Mouse (Mus musculus) adrenal gland, postnatal 25 days (tissue): ENCODE data around the gene Gm20877. TPM values are rescaled to one million over a fixed set of nuclear protein-coding genes. Genes with fewer than 3 reads are reported as not detected.
"Not testable (repeated sequence)": the region's sequence is repeated elsewhere in the genome, so short reads cannot be mapped to it uniquely, and the experiment has no call there.

Experiments
- DNase-seq: peaks from one replicate; pipeline ENCODE4 v3.0.0; 2021; ENCODE audit warnings: mixed read lengths
- long read RNA-seq: library from polyadenylated mRNA; stranded (forward); transcript quantifications from one replicate; pipeline ENCODE4 v2.0.0, GENCODE M21; 2021
- total RNA-seq: library from RNA; stranded (reverse); gene quantifications from 2 replicates; pipeline ENCODE4 v1.2.3, GENCODE M21; 2021

Gene Gm20877
- not detected in 2 replicates for total RNA-seq
- long read RNA-seq, result 0 reads

GRCm38 (mm10) chrY:17093573-17093972 is at the start of gene Gm20877:
Gm20877 (plus strand) TSS chrY:17093873.
- DNase-seq, result not testable (repeated sequence)
